26 mouse cellular contexts compared by ENCODE assay signal in the genomic region with DNA sequence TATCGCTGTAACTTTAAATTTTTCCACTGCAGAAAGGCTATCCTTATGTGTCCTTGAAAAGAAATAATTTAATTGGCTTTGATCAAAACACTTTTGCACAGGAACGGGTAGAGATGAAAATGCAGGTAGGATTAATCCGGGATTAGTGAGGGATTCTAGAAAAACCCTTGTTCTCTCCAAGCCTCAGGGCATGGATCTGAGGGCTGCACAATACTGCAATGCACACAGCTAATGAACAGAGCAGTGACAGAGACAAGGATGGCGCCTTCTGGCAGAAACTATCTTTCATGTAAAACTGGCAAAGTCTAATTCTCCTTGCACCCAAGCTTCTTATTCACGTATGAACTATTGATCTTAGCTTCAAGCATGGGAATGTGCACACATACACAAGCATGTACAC.
"Had no signal": no experiment of that assay in that cellular context is flagged by ENCODE, and none has a peak within 500 bp of the region (broad histone marks: within the 10 kb centered on the region; RNA-seq: fewer than 3 reads in every experiment).

No protein-coding gene starts in this region.

- H3K36me3 ChIP-seq: heart, embryonic 13.5 days; heart, embryonic 15.5 days; hindbrain, embryonic 13.5 days; intestine, embryonic 15.5 days; kidney, embryonic 15.5 days; limb, embryonic 13.5 days; limb, embryonic 15.5 days had no signal

- H3K27ac ChIP-seq: gastrocnemius, adult 2 months; heart, adult 2 months; heart, embryonic 13.5 days; heart, embryonic 15.5 days; hindbrain, embryonic 13.5 days; intestine, embryonic 15.5 days; kidney, embryonic 15.5 days; kidney, postnatal 0 days; limb, embryonic 13.5 days; limb, embryonic 15.5 days had no signal

- ATAC-seq: hindbrain, embryonic 16.5 days; inflammation-experienced regulatory T-cells, adult 6 months; intestine, embryonic 15.5 days; intestine, postnatal 0 days had no signal

- H3K4me2 ChIP-seq: heart, embryonic 11.5 days; heart, embryonic 13.5 days; heart, embryonic 15.5 days; hindbrain, embryonic 13.5 days; intestine, embryonic 15.5 days; kidney, embryonic 15.5 days; limb, embryonic 13.5 days; limb, embryonic 15.5 days had no signal

- H3K27me3 ChIP-seq: heart, embryonic 13.5 days; heart, embryonic 15.5 days; hindbrain, embryonic 13.5 days; intestine, embryonic 15.5 days; kidney, embryonic 15.5 days; limb, embryonic 13.5 days; limb, embryonic 15.5 days had no signal

- H3K4me1 ChIP-seq: heart, embryonic 13.5 days; heart, embryonic 15.5 days; hindbrain, embryonic 13.5 days; intestine, embryonic 15.5 days; kidney, embryonic 15.5 days; limb, embryonic 13.5 days; limb, embryonic 15.5 days had no signal

- DNase-seq: gastrocnemius, adult 2 months; gastrocnemius, postnatal 10 days; gastrocnemius, postnatal 25 days; heart, adult 11 months; heart, adult 2 months; heart, postnatal 14 days; heart, postnatal 36 days; kidney, adult 18-20 months; kidney, adult 9 months; kidney, postnatal 14 days; kidney, postnatal 36 days; layer of hippocampus, adult 9-11 months; layer of hippocampus, postnatal 36 days; left cerebral cortex, postnatal 4 days had no signal

- H3K4me3 ChIP-seq: gastrocnemius, adult 2 months; heart, adult 2 months; heart, embryonic 13.5 days; heart, embryonic 15.5 days; hindbrain, embryonic 13.5 days; intestine, embryonic 15.5 days; kidney, embryonic 15.5 days; limb, embryonic 13.5 days; limb, embryonic 15.5 days had no signal

- H3K9ac ChIP-seq: heart, embryonic 13.5 days; heart, embryonic 15.5 days; hindbrain, embryonic 13.5 days; intestine, embryonic 15.5 days; kidney, embryonic 15.5 days; limb, embryonic 13.5 days; limb, embryonic 15.5 days had no signal

- H3K9me3 ChIP-seq: heart, embryonic 13.5 days; heart, embryonic 15.5 days; hindbrain, embryonic 13.5 days; intestine, embryonic 15.5 days; kidney, embryonic 15.5 days; limb, embryonic 13.5 days; limb, embryonic 15.5 days had no signal
